Mouse (Mus musculus) cerebellum, adult 11 months (tissue): ENCODE data around the gene Gm19668.
A peak's percentile ranks its signal among the peaks of the same experiment; 100 is the strongest.
"Not testable (repeated sequence)": the region's sequence is repeated elsewhere in the genome, so short reads cannot be mapped to it uniquely, and the experiment has no call there.

ENCODE experiments used
- DNase-seq: peaks from one replicate; pipeline ENCODE4 v3.0.0; 2022

Gene Gm19668

GRCm38 (mm10) chr10:77759582-77759981 is 39.4 kb downstream of the Gm19668 start, which contains the start of gene Gm3233:
Gm3233 (minus strand) TSS chr10:77759682.
- not testable (repeated sequence) for DNase-seq

GRCm38 (mm10) chr10:77753448-77753847 is 45.5 kb downstream of the Gm19668 start:
- no peak for DNase-seq

GRCm38 (mm10) chr10:77752312-77752711 is 46.6 kb downstream of the Gm19668 start:
- DNase-seq = not testable (repeated sequence)

GRCm38 (mm10) chr10:77751254-77751653 is 47.7 kb downstream of the Gm19668 start, which contains the start of gene Gm9736:
Gm9736 (minus strand) TSS chr10:77751354.
- not testable (repeated sequence) for DNase-seq

- peak; percentile 12 for DNase-seq
Measured at GRCm38 (mm10) chr10:77750686-77751085, 48.2 kb downstream of the Gm19668 start.
